Mouse (Mus musculus): Measurements from ENCODE around the gene Sort1. TPM values are rescaled to one million over a fixed set of nuclear protein-coding genes. Genes with fewer than 3 reads are reported as not detected.

The Sort1 gene
- polyA plus RNA-seq, 1 experiment: 19.2 TPM

- Histone ChIP-seq H3K4me1 (ENCODE audit: control insufficient read depth, insufficient read depth, low read length) (no peaks in the 10 kb centered on the region), H3K4me3 (ENCODE audit: insufficient read depth, low read length) (no peak overlapping the region), H3K27ac (ENCODE audit: insufficient read depth, low read length) (no peak overlapping the region)
- no peak for TF ChIP-seq POLR2A (IDR thresholded peaks at IDR 0.05; ENCODE audit: low read depth, low read length)
- no peak for TF ChIP-seq CTCF (IDR thresholded peaks at IDR 0.05; ENCODE audit: borderline replicate concordance, insufficient read depth, low read length)
These were observed 23.6 kb downstream of the Sort1 start for GRCm38 (mm10) chr3:108307485-108307884.

- TF ChIP-seq POLR2A (IDR thresholded peaks at IDR 0.05; ENCODE audit: low read depth, low read length) (no peak), CTCF (IDR thresholded peaks at IDR 0.05; ENCODE audit: borderline replicate concordance, insufficient read depth, low read length) (no peak)
- H3K4me1 ChIP-seq (ENCODE audit: control insufficient read depth, insufficient read depth, low read length): no peaks in the 10 kb centered on the region
- H3K4me3 ChIP-seq (ENCODE audit: insufficient read depth, low read length): no peak overlapping the region
- no peak overlapping the region for H3K27ac ChIP-seq (ENCODE audit: insufficient read depth, low read length)
These were observed 27.0 kb downstream of the Sort1 start for GRCm38 (mm10) chr3:108310921-108311341.

- TF ChIP-seq POLR2A (IDR thresholded peaks at IDR 0.05; ENCODE audit: low read depth, low read length) (no peak), CTCF (IDR thresholded peaks at IDR 0.05; ENCODE audit: borderline replicate concordance, insufficient read depth, low read length) (no peak)
- Histone ChIP-seq H3K4me3 (ENCODE audit: insufficient read depth, low read length) (no peak overlapping the region), H3K4me1 (ENCODE audit: control insufficient read depth, insufficient read depth, low read length) (no peaks in the 10 kb centered on the region), H3K27ac (ENCODE audit: insufficient read depth, low read length) (no peak overlapping the region)
These were observed 27.8 kb downstream of the Sort1 start for GRCm38 (mm10) chr3:108311688-108312087.

GRCm38 (mm10) chr3:108312414-108312813 is 28.5 kb downstream of the Sort1 start:
- TF ChIP-seq CTCF (IDR thresholded peaks at IDR 0.05; ENCODE audit: borderline replicate concordance, insufficient read depth, low read length): no peak
- no peak for TF ChIP-seq POLR2A (IDR thresholded peaks at IDR 0.05; ENCODE audit: low read depth, low read length)
- H3K27ac ChIP-seq (ENCODE audit: insufficient read depth, low read length): no peak overlapping the region
- H3K4me3 ChIP-seq (ENCODE audit: insufficient read depth, low read length): no peak overlapping the region
- H3K4me1 ChIP-seq (ENCODE audit: control insufficient read depth, insufficient read depth, low read length): no peaks in the 10 kb centered on the region

GRCm38 (mm10) chr3:108313138-108313537 is 29.3 kb downstream of the Sort1 start:
- TF ChIP-seq POLR2A (IDR thresholded peaks at IDR 0.05; ENCODE audit: low read depth, low read length) (no peak), CTCF (IDR thresholded peaks at IDR 0.05; ENCODE audit: borderline replicate concordance, insufficient read depth, low read length) (no peak)
- Histone ChIP-seq H3K4me1 (ENCODE audit: control insufficient read depth, insufficient read depth, low read length) (no peaks in the 10 kb centered on the region), H3K4me3 (ENCODE audit: insufficient read depth, low read length) (no peak overlapping the region), H3K27ac (ENCODE audit: insufficient read depth, low read length) (no peak overlapping the region)

GRCm38 (mm10) chr3:108314038-108314675 is 30.3 kb downstream of the Sort1 start:
- Histone ChIP-seq H3K27ac (ENCODE audit: insufficient read depth, low read length) (no peak overlapping the region), H3K4me3 (ENCODE audit: insufficient read depth, low read length) (no peak overlapping the region), H3K4me1 (ENCODE audit: control insufficient read depth, insufficient read depth, low read length) (peaks cover 5% of the 10 kb centered on the region)
- TF ChIP-seq POLR2A (IDR thresholded peaks at IDR 0.05; ENCODE audit: low read depth, low read length) (no peak), CTCF (IDR thresholded peaks at IDR 0.05; ENCODE audit: borderline replicate concordance, insufficient read depth, low read length) (no peak)

GRCm38 (mm10) chr3:108318517-108318916 is 34.6 kb downstream of the Sort1 start:
- no peak overlapping the region for H3K4me3 ChIP-seq (ENCODE audit: insufficient read depth, low read length)
- no peak for TF ChIP-seq CTCF (IDR thresholded peaks at IDR 0.05; ENCODE audit: borderline replicate concordance, insufficient read depth, low read length)
- no peak for TF ChIP-seq POLR2A (IDR thresholded peaks at IDR 0.05; ENCODE audit: low read depth, low read length)
- H3K4me1 ChIP-seq (ENCODE audit: control insufficient read depth, insufficient read depth, low read length): peaks cover 12% of the 10 kb centered on the region
- no peak overlapping the region for H3K27ac ChIP-seq (ENCODE audit: insufficient read depth, low read length)

GRCm38 (mm10) chr3:108321671-108322070 is 37.8 kb downstream of the Sort1 start:
- Histone ChIP-seq H3K4me1 (ENCODE audit: control insufficient read depth, insufficient read depth, low read length) (peaks cover 12% of the 10 kb centered on the region), H3K27ac (ENCODE audit: insufficient read depth, low read length) (no peak overlapping the region)
- no peak for TF ChIP-seq POLR2A (IDR thresholded peaks at IDR 0.05; ENCODE audit: low read depth, low read length)
- no peak for TF ChIP-seq CTCF (IDR thresholded peaks at IDR 0.05; ENCODE audit: borderline replicate concordance, insufficient read depth, low read length)

GRCm38 (mm10) chr3:108322136-108322535 is 38.3 kb downstream of the Sort1 start:
- Histone ChIP-seq H3K27ac (ENCODE audit: insufficient read depth, low read length) (no peak overlapping the region), H3K4me3 (ENCODE audit: insufficient read depth, low read length) (no peak overlapping the region), H3K4me1 (ENCODE audit: control insufficient read depth, insufficient read depth, low read length) (peaks cover 12% of the 10 kb centered on the region)
- TF ChIP-seq POLR2A (IDR thresholded peaks at IDR 0.05; ENCODE audit: low read depth, low read length): no peak
- no peak for TF ChIP-seq CTCF (IDR thresholded peaks at IDR 0.05; ENCODE audit: borderline replicate concordance, insufficient read depth, low read length)

More at GRCm38 (mm10) chr3:108321671-108322070, 37.8 kb downstream of the Sort1 start:
- H3K4me3 ChIP-seq (ENCODE audit: insufficient read depth, low read length): no peak overlapping the region

- Histone ChIP-seq H3K4me1 (ENCODE audit: control insufficient read depth, insufficient read depth, low read length) (peaks cover 19% of the 10 kb centered on the region), H3K4me3 (ENCODE audit: insufficient read depth, low read length) (no peak overlapping the region), H3K27ac (ENCODE audit: insufficient read depth, low read length) (no peak overlapping the region)
- no peak for TF ChIP-seq POLR2A (IDR thresholded peaks at IDR 0.05; ENCODE audit: low read depth, low read length)
- no peak for TF ChIP-seq CTCF (IDR thresholded peaks at IDR 0.05; ENCODE audit: borderline replicate concordance, insufficient read depth, low read length)
These were observed 39.1 kb downstream of the Sort1 start for GRCm38 (mm10) chr3:108322962-108323361.

Data from embryonic fibroblast, embryonic 13.5 days (primary cell).